Mouse (Mus musculus): ENCODE data around the gene Crip1.

GRCm38 (mm10) chr12:113130732-113131131 lies 15.4 kb upstream of the Crip1 start:
- TF ChIP-seq CTCF (conservative IDR thresholded peaks at IDR 0.05; ENCODE audit: low read length) (no peak), POU5F1 (IDR thresholded peaks at IDR 0.05; ENCODE audit: borderline replicate concordance, low read length) (no peak), NANOG (IDR thresholded peaks at IDR 0.05; ENCODE audit: borderline replicate concordance, low read length) (no peak)

All from E14TG2a.4 (cell line).